Mouse (Mus musculus) C2C12 (cell line): ENCODE data around the gene Impdh1. TPM values are rescaled to one million over a fixed set of nuclear protein-coding genes. Genes with fewer than 3 reads are reported as not detected.
A peak's percentile ranks its signal among the peaks of the same experiment; 100 is the strongest.

Source experiments
- H3K27me3 ChIP-seq: one replicate; pipeline ENCODE4 v1.6.1; 2011; ENCODE audit not compliant: control insufficient read depth, insufficient read depth, insufficient read length
- H3K36me3 ChIP-seq: one replicate; pipeline ENCODE4 v1.6.1; 2011; ENCODE audit not compliant: control insufficient read depth, insufficient read depth
- H3K4me3 ChIP-seq: one replicate; pipeline ENCODE4 v1.5.1; 2011; ENCODE audit warnings: mild to moderate bottlenecking, control low read depth; ENCODE audit not compliant: poor library complexity, insufficient read depth, severe bottlenecking
- H3K79me2 ChIP-seq: one replicate; pipeline ENCODE4 v1.6.1; 2011; ENCODE audit not compliant: control insufficient read depth, insufficient read depth
- H3K79me3 ChIP-seq: one replicate; pipeline ENCODE4 v1.6.1; 2011; ENCODE audit warnings: low read depth, control low read depth
- H3ac ChIP-seq: one replicate; pipeline ENCODE3; 2011; ENCODE audit warnings: low read depth; ENCODE audit not compliant: control insufficient read depth, insufficient read length
- CEBPB ChIP-seq: IDR thresholded peaks from one replicate; pipeline ENCODE4 v1.6.1; 2011; ENCODE audit warnings: low read depth, mild to moderate bottlenecking, control low read depth, moderate library complexity
- CTCF ChIP-seq: IDR thresholded peaks from one replicate; pipeline ENCODE4 v1.5.1; 2011; ENCODE audit not compliant: control insufficient read depth, insufficient read depth, insufficient read length
- FOSL1 ChIP-seq: IDR thresholded peaks from one replicate; pipeline ENCODE4 v1.8.0; 2011; ENCODE audit warnings: mild to moderate bottlenecking, low read length; ENCODE audit not compliant: poor library complexity, insufficient read depth, severe bottlenecking
- MAX ChIP-seq: IDR thresholded peaks from one replicate; pipeline ENCODE4 v1.6.1; 2011; ENCODE audit warnings: mild to moderate bottlenecking, control low read depth
- MYOD1 ChIP-seq: IDR thresholded peaks from one replicate; pipeline ENCODE4 v1.6.1; 2011; ENCODE audit warnings: low read depth; ENCODE audit not compliant: control insufficient read depth, insufficient read length
- MYOG ChIP-seq: IDR thresholded peaks from one replicate; pipeline ENCODE4 v1.6.1; 2011; ENCODE audit not compliant: control insufficient read depth, insufficient read length; ENCODE audit errors: extremely low read depth
- USF1 ChIP-seq: IDR thresholded peaks from one replicate; pipeline ENCODE4 v1.6.1; 2011; ENCODE audit warnings: low read depth, mild to moderate bottlenecking, control low read depth, moderate library complexity
- polyA plus RNA-seq: library from polyadenylated mRNA; unstranded; fragments of >200 nt; fragmentation: generic; extraction: Trizol; gene quantifications from one replicate; pipeline ENCODE4 v1.2.1, GENCODE M21; 2012; ENCODE audit warnings: missing spikeins

Gene Impdh1
- polyA plus RNA-seq, 1 experiment, result 65.9 TPM

GRCm38 (mm10) chr6:29175113-29175512 lies 41.1 kb downstream of the Impdh1 start:
- Histone ChIP-seq H3ac (no peak overlapping the region), H3K4me3 (no peak overlapping the region), H3K36me3 (no peaks in the 10 kb centered on the region), H3K79me2 (no peaks in the 10 kb centered on the region), H3K79me3 (no peaks in the 10 kb centered on the region), H3K27me3 (peaks cover 69% of the 10 kb centered on the region)
- no peak for TF ChIP-seq USF1

DNA sequence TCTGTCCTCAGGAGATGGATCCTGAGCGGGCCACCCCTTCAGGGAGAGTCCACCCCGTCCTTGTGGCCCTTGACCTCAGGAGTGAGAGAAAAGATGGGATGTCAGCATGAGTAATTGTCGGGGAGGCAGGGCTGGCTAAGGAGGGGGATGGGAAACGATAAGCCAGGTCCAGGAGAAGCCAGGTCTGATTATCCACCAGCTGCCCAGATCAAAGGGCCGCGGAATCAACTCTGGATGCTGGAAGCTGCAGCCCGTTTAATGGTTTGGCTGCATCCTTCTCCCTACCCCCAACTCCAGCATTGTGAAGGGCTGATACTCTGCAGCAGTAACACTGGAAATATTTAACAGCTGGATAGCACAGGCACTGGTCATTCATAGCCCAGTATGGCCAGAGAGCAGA lies 41.8 kb downstream of the Impdh1 start:
- Histone ChIP-seq H3K27me3 (peaks cover 72% of the 10 kb centered on the region), H3K36me3 (no peaks in the 10 kb centered on the region), H3K4me3 (no peak overlapping the region), H3K79me3 (no peaks in the 10 kb centered on the region), H3K79me2 (no peaks in the 10 kb centered on the region), H3ac (no peak overlapping the region)
- no peak for TF ChIP-seq CEBPB
- no peak for TF ChIP-seq MYOD1
- TF ChIP-seq FOSL1, result no peak
- TF ChIP-seq MYOG, result no peak
- TF ChIP-seq MAX, result no peak
- TF ChIP-seq USF1, result no peak
- no peak for TF ChIP-seq CTCF

DNA sequence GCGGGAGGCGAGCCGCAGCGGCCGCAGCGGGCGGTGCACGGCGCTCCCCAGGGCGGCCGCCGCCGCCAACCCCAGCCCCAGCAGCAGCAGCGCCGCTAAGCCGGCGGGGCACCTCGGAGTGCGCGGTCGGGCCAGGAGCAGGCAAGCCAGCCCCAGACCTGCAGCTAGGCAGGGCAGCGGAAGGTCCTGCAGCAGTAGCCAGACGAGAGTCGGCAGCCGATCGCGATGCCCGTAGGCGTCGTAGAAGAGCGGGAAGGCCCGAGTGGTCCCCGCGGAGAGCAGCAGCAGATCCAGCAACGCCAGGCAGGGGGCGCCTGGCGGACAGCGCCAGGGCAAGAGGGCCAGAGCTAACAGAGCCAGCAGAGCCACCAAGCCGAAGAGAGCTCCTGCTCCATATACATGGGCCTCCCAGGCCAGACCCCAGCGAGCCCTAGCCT lies 45.2 kb downstream of the Impdh1 start:
- Histone ChIP-seq H3K4me3 (no peak overlapping the region), H3K79me3 (no peaks in the 10 kb centered on the region), H3K79me2 (no peaks in the 10 kb centered on the region), H3K36me3 (no peaks in the 10 kb centered on the region), H3K27me3 (peaks cover 56% of the 10 kb centered on the region), H3ac (peak overlapping the region; percentile 88)
- no peak for TF ChIP-seq MYOG
- TF ChIP-seq CTCF, result peak; percentile 97
- no peak for TF ChIP-seq FOSL1
- no peak for TF ChIP-seq MYOD1
- TF ChIP-seq CEBPB, result no peak
- TF ChIP-seq MAX, result peak; percentile 86
- no peak for TF ChIP-seq USF1

DNA sequence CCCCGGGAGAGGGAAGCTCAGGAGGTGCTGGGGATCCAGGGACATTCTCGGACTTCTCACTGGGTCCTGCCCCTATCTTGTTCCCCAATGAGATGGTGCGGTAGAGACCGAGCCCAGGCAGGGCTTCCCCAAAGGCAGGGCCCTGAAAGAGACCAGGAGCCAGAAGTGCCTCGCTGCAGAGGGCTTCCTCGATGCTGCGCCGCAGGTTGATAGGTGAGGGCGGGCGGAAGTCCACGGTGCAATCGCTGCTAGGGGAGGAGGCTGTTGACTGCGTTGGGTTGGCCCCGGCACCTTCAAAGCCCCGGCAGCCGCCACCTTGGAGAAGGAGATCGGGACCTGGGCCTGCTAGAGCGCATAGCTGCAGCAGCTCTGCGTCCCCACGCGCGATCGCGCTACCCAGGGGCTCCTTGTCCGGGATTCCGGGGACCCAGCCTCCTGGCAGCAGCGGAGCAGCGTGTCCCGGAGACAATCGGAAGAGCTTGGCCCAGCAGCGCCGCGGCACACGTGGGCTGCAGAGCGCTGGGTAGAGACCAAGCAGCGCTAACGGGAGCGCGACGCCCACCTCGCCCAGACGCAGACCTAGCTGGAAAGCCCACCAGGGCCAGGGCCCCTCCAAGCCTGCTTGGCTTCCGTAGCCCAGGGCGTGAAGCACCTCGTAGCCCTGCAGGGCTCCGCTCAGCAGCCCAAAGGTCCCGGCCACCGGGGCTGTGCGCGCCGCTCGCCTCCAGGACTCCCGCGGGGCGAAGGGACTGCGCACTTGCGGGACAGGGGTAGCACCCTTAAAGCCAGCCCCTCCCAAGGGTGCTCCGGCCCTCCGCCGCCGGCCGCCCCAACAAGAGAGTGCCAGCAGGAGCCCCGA lies 45.9 kb downstream of the Impdh1 start:
- Histone ChIP-seq H3ac (peak overlapping the region; percentile 88), H3K36me3 (no peaks in the 10 kb centered on the region), H3K79me3 (no peaks in the 10 kb centered on the region), H3K27me3 (peaks cover 49% of the 10 kb centered on the region), H3K79me2 (no peaks in the 10 kb centered on the region), H3K4me3 (no peak overlapping the region)
- no peak for TF ChIP-seq MAX
- no peak for TF ChIP-seq CTCF
- TF ChIP-seq CEBPB, result no peak
- no peak for TF ChIP-seq USF1
- TF ChIP-seq FOSL1, result no peak
- no peak for TF ChIP-seq MYOD1
- no peak for TF ChIP-seq MYOG

- H3ac ChIP-seq, result no peak overlapping the region
- H3K36me3 ChIP-seq, result no peaks in the 10 kb centered on the region
- TF ChIP-seq CEBPB (no peak), CTCF (no peak), MAX (no peak), MYOD1 (no peak), USF1 (no peak), MYOG (no peak), FOSL1 (no peak)
- peaks cover 46% of the 10 kb centered on the region for H3K27me3 ChIP-seq
- no peak overlapping the region for H3K4me3 ChIP-seq
- H3K79me2 ChIP-seq, result no peaks in the 10 kb centered on the region
- H3K79me3 ChIP-seq, result no peaks in the 10 kb centered on the region
Measured at GRCm38 (mm10) chr6:29169675-29170062, 46.5 kb downstream of the Impdh1 start.

DNA sequence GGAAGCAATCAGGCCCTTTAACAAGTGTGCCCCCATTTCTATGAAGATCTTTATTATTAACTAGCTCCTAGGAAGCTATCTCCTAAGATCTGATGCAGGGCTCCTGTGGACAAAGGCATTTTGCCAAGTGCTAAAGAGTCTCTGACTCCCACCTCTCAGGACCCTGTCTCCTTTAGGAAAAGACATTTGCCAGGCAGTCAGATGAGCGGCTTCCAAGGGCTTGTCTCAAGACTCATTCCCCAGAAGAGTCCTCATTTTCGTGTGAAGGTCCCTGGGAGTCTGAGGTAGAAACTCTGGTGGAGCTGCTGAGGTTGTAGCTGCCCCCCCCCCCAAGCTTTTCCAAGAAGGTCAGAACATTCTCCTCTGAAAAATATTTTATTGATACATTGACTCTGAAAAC lies 47.3 kb downstream of the Impdh1 start:
- Histone ChIP-seq H3K79me3 (peaks cover 5% of the 10 kb centered on the region), H3K27me3 (peaks cover 39% of the 10 kb centered on the region), H3K79me2 (peaks cover 6% of the 10 kb centered on the region), H3K4me3 (no peak overlapping the region), H3K36me3 (no peaks in the 10 kb centered on the region), H3ac (no peak overlapping the region)
- TF ChIP-seq CEBPB, result no peak
- TF ChIP-seq USF1, result no peak
- no peak for TF ChIP-seq MYOG
- no peak for TF ChIP-seq FOSL1
- no peak for TF ChIP-seq MAX
- no peak for TF ChIP-seq MYOD1
